Mouse (Mus musculus): Measurements from ENCODE around the gene Arl4a.

The Arl4a gene

GRCm38 (mm10) chr12:39957931-39958671, 79.7 kb downstream of the Arl4a start:
- no peak for DNase-seq (ENCODE audit: low spot score)

GRCm38 (mm10) chr12:39956396-39956795, 81.4 kb downstream of the Arl4a start:
- no peak for DNase-seq (ENCODE audit: low spot score)
